Mouse (Mus musculus) cerebellum, adult 9-10 months (tissue): ENCODE results near the gene Rab4b.

Experiments used
- DNase-seq: peaks from one replicate; pipeline ENCODE4 v3.0.0; 2022

Gene Rab4b

DNA sequence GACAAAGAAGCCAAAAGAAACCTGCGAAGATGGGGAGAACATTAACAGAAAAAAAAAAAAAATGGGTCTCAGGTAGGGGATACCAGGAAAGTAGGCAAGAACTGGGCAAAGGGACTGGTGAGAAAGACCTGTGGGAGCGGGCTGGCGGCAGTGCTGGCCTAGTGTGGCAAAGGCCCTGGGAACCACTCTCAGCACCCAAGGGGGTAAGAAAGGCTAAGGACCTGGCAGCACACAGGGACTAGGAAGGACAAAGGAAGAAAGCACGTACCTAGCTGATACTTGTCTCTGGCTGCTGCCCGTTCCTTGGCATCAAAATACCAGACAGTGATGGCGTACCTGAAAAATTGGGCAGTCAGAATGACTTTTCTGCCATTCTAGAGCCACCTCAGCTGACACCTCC lies 19.4 kb downstream of the Rab4b start:
- peak; percentile 36 for DNase-seq

DNA sequence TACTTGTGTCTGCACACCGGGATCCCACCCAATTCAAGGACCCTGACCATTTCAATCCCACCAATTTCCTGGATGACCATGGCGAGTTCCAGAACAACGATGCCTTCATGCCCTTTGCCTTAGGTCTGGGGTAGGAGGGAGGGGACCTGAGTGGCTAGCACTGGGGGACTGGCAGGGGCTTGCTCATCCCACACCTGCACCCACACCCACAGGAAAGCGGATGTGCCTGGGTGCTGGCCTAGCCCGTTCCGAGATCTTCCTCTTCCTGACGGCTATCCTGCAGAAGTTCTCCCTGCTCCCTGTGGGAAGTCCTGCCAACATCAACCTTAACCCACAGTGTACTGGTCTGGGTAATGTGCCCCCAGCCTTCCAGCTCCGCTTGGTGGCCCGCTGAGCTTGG lies 20.5 kb downstream of the Rab4b start:
- DNase-seq: peak; percentile 33

DNA sequence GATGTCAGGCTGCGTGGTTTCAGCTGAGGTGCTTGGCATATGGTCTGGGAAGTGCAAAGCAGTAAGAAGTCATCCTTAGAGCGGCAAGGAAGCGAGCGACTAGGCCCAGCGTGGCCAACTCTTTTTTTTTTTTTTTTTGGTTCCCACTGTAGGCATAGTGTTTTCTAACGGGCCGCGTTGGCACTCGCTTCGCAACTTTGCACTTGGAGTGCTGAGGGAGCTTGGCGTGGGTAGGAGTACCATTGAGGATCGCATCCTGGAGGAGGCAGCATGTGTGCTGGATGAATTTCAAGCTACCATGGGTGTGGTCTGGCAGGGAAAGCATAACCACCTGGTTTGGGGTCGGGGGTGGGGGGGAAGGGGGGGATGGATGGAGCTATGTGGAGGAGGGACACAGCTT lies 22.7 kb downstream of the Rab4b start:
- no peak for DNase-seq

DNA sequence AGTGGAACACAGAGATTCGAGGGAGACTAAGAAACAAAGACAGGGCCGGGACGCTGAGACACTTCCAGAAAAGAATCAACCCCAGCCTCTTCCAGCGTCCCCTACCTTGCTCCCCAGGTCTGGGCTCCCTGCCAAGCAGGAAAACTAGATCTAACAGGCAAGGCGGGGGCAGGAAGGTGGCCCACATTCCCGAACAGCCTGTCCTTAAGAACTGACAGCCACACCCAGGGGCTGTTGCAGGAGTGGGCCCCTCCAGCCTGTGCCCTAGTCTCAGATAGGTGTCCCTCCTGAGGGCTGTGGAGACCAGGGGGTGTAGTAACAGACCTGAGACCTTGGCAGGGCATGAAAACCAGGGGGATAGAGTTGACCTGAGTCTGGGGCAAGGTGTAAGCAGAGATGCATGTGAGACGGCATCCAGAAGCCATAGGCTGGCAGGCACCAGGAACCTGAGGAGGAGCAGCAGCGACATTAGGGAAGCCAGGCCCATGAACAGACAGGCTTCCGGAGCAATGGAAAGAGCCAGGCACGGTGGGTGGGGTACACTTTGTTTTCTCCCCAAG lies 25.4 kb downstream of the Rab4b start, which contains the start of gene Cyp2t4:
Gene Cyp2t4 (plus strand): TSS at position 510 of the 560 bp plus-strand sequence.
- peak; percentile 29 for DNase-seq

DNA sequence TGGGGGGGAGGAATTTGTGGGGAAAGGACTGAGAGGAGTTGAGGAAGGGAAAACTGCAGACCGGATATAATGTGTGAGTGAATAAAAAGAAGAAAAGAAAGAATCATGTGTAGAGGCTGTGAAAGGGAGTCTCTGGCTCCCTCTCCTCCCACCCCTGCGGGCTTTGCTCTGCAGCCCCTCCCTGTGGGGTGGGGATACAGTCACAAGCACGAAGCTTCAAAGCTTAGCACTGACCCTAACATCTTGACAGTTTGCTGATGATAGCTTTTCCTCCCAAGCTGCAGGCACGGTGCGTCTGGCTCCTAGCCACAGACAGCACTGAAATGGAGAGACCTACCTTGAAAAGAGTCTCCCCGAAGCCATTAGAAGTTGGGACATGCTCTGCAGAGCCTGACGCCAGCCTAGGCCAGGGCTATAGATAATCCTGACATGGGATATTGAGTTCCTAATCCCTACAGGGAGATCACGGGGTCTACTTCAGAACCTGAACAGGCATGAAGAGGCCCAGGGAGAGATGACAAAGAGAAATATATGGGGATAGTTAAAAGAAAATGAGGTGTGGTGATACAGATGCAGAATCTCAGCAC lies 42.2 kb downstream of the Rab4b start:
- no peak for DNase-seq

DNA sequence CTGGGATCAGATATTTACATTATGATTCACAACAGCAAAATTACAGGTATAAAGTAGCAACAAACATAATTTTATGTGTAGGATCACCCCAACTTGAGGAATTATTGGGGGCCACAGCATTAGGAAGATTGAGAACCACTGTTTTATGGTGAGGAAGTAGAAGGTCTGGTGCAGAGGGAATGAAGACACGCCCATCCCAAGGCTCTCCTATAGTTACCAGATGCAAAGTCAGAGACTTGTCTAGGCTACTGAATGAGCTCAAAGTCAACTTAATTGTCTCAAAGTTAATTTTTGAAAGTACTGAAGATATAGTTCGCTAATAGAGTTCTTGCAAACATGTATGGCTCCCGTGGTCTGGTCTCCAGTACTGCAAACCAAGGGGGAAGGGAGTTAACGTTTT lies 44.9 kb downstream of the Rab4b start:
- DNase-seq: no peak

DNA sequence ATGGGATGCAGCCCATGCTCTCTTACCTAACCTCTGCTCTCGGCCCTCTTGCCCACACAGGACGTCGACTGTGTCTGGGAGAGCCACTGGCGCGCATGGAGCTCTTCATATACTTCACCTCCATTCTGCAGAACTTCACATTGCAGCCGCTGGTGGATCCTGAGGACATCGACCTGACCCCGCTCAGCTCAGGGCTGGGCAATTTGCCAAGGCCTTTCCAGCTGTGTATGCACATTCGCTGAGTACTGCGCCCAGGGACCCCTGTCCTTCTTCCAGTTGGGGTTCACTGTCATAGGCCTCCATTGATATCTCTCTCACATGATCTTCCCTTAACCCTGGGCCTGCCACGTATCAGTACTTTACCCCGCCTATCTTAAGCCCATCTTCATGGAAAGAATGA lies 45.5 kb downstream of the Rab4b start:
- no peak for DNase-seq

DNA sequence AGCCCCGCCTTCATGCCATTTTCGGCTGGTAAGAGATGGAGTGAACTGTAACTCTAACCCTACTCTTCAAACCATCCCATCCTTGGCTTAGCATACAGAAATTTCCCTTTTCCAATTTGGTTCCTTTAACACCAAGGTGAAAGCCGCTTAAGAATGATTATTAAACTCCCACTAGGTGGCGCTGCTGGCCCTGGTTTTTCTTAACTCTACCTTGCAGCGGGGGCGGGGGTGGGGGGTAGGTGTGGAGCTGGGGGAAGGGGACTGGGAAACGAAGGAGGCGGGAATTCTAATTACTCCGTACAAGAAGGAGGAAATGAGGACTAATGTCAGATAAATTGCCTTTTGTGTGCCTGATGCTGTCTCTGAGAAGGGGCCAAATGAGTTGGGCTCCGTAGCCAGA lies 46.1 kb downstream of the Rab4b start:
- DNase-seq: peak; percentile 57

DNA sequence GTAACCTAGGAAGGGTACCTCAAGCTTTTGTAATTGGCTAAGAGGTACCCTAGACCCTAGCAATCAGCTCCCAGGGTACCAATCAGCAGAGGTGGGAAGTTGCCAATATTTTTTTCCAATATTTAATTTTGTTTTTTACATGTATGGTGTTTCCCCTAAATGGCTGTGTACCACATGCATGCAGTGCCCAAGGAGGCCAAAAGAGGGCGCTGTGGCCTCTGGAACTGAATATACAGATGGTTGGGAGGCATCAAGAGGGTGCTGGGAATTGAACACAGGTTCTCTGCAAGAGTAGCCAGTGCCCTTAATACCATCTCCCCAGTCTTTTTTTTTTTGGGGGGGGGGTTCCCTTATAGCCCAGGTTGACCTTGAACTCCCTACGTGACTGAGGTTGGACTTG lies 47.3 kb downstream of the Rab4b start:
- DNase-seq: no peak

DNA sequence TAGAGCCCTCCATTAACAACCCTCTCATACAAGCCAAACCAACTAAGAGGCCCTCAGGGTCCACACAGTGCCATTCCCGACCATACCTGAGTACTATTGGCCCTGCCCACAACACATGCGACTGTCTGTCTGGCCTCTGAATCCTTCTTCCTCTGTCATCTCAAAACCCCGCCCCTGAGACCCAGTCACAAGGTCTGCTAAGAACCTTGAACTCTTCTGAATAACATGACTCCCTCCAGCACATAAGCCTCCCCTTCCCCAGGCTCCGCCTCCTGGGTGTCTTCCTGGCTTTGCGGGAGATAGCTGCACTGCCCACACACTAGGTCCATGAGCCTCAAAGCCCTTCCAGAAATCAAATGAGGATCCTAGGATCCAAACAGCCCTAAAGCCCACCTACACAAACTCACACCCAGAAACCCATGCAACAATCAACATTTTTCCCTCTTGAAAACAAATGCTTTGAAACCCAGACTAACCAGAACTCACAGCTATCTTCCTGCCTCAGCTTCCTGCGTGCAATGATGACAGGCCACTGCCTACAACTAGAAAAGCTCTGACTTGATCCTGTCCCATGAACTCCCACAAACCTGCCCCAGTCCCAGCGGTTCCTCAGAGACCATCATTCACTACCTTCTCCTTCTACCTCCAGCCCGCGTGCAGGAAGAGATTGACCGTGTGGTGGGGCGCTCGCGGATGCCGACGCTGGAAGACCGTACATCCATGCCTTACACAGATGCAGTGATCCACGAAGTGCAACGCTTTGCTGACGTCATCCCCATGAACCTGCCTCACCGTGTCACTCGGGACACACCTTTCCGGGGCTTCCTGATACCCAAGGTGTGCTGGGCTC lies 48.0 kb downstream of the Rab4b start:
- no peak for DNase-seq

DNA sequence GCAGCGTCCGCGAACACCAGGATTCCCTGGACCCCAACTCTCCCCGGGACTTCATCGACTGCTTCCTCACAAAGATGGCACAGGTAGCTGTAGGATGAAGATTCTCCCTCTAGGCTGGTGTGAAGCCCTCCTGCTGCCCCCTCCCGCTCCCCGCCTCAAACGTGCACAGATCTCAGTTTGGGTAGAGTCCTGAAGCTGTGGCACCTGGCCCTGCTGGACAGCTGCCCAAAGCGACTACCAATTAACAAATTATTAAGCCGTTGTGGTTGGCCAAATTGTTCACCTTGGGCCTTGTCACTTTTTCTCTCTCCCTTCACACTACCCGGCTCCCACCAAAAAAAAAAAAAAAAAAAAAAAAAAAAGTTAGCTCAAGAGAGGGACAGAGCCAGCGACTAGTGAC lies 48.9 kb downstream of the Rab4b start:
- DNase-seq: no peak

DNA sequence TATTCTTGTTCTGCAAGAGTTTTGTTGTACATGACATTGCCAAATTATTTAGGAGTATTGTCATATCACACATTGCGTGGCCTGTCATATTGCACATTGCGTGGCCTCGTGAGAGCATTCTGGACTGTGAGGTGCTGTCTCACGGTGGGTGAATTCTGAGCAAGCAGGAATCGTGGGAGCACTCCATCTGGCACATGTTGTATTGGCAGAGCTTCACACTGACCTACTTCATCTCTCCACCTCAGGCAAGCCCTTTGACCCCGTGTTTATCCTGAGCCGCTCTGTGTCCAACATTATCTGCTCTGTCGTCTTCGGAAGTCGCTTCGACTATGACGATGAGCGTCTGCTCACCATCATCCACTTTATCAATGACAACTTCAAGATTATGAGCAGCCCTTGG lies 49.8 kb downstream of the Rab4b start:
- DNase-seq: no peak

DNA sequence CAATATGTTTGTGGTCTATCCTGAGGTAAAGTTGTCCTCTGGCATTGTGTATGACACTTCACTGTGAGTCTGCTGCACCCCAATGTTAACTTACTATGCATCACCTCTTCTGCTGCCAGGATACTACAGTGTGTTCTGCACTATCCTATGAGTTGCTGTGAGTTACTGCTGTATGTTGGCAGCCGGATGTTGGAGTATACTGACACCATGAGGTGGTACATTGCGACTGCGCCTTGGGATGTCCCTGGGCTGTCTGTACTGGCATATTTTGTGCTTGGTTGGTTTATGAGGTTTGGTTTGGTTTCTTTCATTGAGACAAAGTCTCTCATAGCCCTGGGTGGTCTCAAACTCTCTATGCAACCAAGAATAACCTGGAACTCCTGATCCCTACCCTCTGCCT lies 50.5 kb downstream of the Rab4b start:
- DNase-seq: no peak

DNA sequence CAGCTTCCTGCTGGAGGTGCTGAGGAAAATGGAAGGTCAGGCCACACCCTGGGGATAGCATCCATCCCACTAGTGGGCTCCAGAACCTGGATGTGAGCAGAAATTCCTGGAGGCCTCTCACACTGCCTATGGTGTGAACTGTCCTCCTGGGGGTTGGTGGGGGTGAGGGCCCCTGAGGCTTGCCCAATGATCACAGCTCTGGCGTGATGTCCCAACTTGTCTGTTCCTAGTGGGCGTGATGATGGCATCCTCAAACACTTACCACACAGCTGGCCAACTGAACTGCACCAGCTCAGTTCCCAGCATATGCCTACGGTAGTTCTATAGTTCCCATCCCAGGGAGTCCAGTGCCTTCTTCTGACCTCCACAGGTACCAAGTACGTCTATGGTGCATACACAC lies 53.7 kb downstream of the Rab4b start:
- no peak for DNase-seq

DNA sequence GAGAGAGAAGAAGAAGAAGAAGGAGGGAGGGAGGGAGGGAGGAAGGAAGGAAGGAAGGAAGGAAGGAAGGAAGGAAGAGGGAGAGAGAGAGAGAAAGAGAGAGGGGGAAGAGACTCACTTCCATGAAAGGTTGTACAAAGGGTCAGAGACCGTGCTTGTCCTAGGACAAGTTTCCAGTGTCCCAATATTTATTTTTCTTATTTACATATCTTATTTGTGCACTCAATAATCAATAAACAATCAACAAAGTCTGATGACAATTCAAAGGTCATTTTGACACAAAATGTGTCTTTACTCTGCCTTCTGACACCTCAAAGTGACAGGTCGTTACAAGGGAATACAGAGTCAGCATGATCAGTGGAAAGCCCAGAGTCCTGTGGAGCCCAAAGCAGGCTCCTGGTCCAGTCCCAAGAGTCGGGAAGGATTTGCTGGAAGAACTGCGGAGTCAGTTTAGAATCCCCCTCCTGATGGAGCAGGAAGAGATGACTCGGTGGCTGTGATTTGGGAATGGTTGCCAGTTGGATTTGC lies 54.3 kb downstream of the Rab4b start:
- DNase-seq: no peak

DNA sequence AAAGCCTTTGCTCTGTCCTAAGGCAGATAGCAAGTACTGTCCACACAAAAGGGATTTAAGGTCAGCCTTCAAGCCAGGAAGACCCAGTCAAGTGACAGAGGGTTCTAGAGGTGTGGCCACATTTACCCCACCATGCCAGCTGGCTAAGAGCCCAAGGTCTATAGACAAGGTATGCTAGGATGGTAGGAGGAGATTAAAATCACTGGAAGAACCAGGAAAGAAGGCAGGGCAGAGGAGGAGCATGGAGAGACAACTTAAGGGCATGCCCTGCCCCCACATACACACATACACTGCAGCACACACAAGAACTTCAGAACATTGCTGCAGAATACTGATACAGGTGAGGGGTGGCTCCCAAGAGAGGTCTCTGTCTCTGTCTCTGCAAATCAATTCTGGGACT lies 59.0 kb downstream of the Rab4b start, which contains the start of gene Cyp2f2:
Gene Cyp2f2 (plus strand): TSS at position 234 of the 400 bp plus-strand sequence.
- no peak for DNase-seq
